Mouse (Mus musculus) forebrain, embryonic 16.5 days (tissue): ENCODE results near the gene Olfr92. TPM values are rescaled to one million over a fixed set of nuclear protein-coding genes. Genes with fewer than 3 reads are reported as not detected.
A peak's percentile ranks its signal among the peaks of the same experiment; 100 is the strongest.

Experiments used
- ATAC-seq: fragments of 200-750 bp; cut with Nextera tagmentation; 2 replicates; pipeline ENCODE4 v1.8.0; 2017; ENCODE audit warnings: mild to moderate bottlenecking, moderate library complexity
- H3K27ac ChIP-seq: fragments of 300-500 bp; sonication (generic); 2 replicates; pipeline ENCODE4 v1.5.1; 2014; ENCODE audit warnings: low read length, control low read depth
- H3K27me3 ChIP-seq: fragments of 300-500 bp; sonication (generic); replicated peaks from 2 replicates; pipeline ENCODE4 v1.6.1; 2014; ENCODE audit warnings: low read length; ENCODE audit not compliant: control insufficient read depth, insufficient read depth
- H3K36me3 ChIP-seq: fragments of 300-500 bp; sonication (generic); 2 replicates; pipeline ENCODE4 v1.6.1; 2014; ENCODE audit not compliant: control insufficient read depth, insufficient read depth
- H3K4me1 ChIP-seq: fragments of 300-500 bp; sonication (generic); replicated peaks from 2 replicates; pipeline ENCODE4 v1.6.1; 2014; ENCODE audit warnings: low read length; ENCODE audit not compliant: control insufficient read depth, insufficient read depth
- H3K4me2 ChIP-seq: fragments of 300-500 bp; sonication (generic); 2 replicates; pipeline ENCODE4 v1.6.1; 2014; ENCODE audit warnings: mild to moderate bottlenecking, low read length, control low read depth
- H3K4me3 ChIP-seq: fragments of 300-500 bp; sonication (generic); replicated peaks from 2 replicates; pipeline ENCODE4 v1.5.1; 2014; ENCODE audit warnings: mild to moderate bottlenecking, low read length, control low read depth
- H3K9ac ChIP-seq: fragments of 300-500 bp; sonication (generic); replicated peaks from 2 replicates; pipeline ENCODE4 v1.6.1; 2014; ENCODE audit warnings: low read depth, low read length, control low read depth
- H3K9me3 ChIP-seq: fragments of 300-500 bp; sonication (generic); 2 replicates; pipeline ENCODE4 v1.6.1; 2016; ENCODE audit warnings: low read length; ENCODE audit not compliant: control insufficient read depth
- WGBS: fragments of 180-500 bp; shearing (Covaris S2); extraction: QIAGEN DNeasy Blood & Tissue Kit; methylation state at CpG from one replicate; pipeline ENCODE4 v1.1.7; 2014; 5-methylcytosine and 5-hydroxymethylcytosine counted together
- polyA plus RNA-seq: library from polyadenylated mRNA; unstranded; fragments of >200 nt; fragmentation: Nextera tagmentation; extraction: Ambion mirVana; gene quantifications from 2 replicates; pipeline ENCODE4 v1.2.1, GENCODE M21; 2015

The Olfr92 gene
- polyA plus RNA-seq, 1 experiment from 2014 or later = not detected

- H3K4me2 ChIP-seq = no peak overlapping the region
- peaks cover 16% of the 10 kb centered on the region for H3K4me1 ChIP-seq
- H3K27me3 ChIP-seq = no peaks in the 10 kb centered on the region
- 95% methylated on average over 4 of the region's 4 CpGs for WGBS
- H3K9me3 ChIP-seq = no peaks in the 10 kb centered on the region
- no peak overlapping the region for H3K9ac ChIP-seq
- no peak for ATAC-seq
- no peak overlapping the region for H3K4me3 ChIP-seq
- H3K36me3 ChIP-seq = no peaks in the 10 kb centered on the region
- no peak overlapping the region for H3K27ac ChIP-seq
Measured at GRCm38 (mm10) chr17:37081659-37082058, 38.2 kb downstream of the Olfr92 start.

GRCm38 (mm10) chr17:37080119-37080518 lies 39.8 kb downstream of the Olfr92 start:
- Histone ChIP-seq H3K27me3 (no peaks in the 10 kb centered on the region), H3K4me2 (no peak overlapping the region), H3K4me1 (peaks cover 16% of the 10 kb centered on the region), H3K36me3 (peaks cover 10% of the 10 kb centered on the region), H3K9ac (no peak overlapping the region), H3K4me3 (no peak overlapping the region), H3K27ac (no peak overlapping the region), H3K9me3 (no peaks in the 10 kb centered on the region)
- no peak for ATAC-seq
- 33% methylated on average over 5 of the region's 5 CpGs for WGBS

GRCm38 (mm10) chr17:37078990-37079389 lies 40.9 kb downstream of the Olfr92 start:
- Histone ChIP-seq H3K4me3 (no peak overlapping the region), H3K27ac (peak overlapping the region; percentile 3; the same call in 1 of the 2 replicates), H3K9ac (0 out of 2 replicates have a peak overlapping the region, but pooled peaks have one; percentile 12), H3K4me1 (peaks cover 16% of the 10 kb centered on the region), H3K4me2 (no peak overlapping the region), H3K36me3 (peaks cover 15% of the 10 kb centered on the region), H3K9me3 (no peaks in the 10 kb centered on the region), H3K27me3 (no peaks in the 10 kb centered on the region)
- ATAC-seq = peak; percentile 43
- WGBS = 7% methylated on average over 2 of the region's 2 CpGs

GRCm38 (mm10) chr17:37078193-37078592 lies 41.7 kb downstream of the Olfr92 start:
- H3K27ac ChIP-seq = no peak overlapping the region
- peaks cover 18% of the 10 kb centered on the region for H3K36me3 ChIP-seq
- no peak overlapping the region for H3K4me3 ChIP-seq
- no peak for ATAC-seq
- H3K27me3 ChIP-seq = no peaks in the 10 kb centered on the region
- H3K4me1 ChIP-seq = peaks cover 16% of the 10 kb centered on the region
- no peak overlapping the region for H3K9ac ChIP-seq
- no peaks in the 10 kb centered on the region for H3K9me3 ChIP-seq
- 35% methylated on average over 1 of the region's 1 CpGs for WGBS
- H3K4me2 ChIP-seq = no peak overlapping the region

GRCm38 (mm10) chr17:37075766-37076165 lies 44.1 kb downstream of the Olfr92 start:
- Histone ChIP-seq H3K4me1 (peaks cover 22% of the 10 kb centered on the region), H3K9me3 (no peaks in the 10 kb centered on the region), H3K9ac (no peak overlapping the region), H3K27me3 (no peaks in the 10 kb centered on the region), H3K4me3 (no peak overlapping the region), H3K27ac (no peak overlapping the region), H3K4me2 (no peak overlapping the region), H3K36me3 (peaks cover 23% of the 10 kb centered on the region)
- no peak for ATAC-seq
- WGBS = 88% methylated on average over 2 of the region's 2 CpGs

GRCm38 (mm10) chr17:37075181-37075580 lies 44.7 kb downstream of the Olfr92 start:
- 85% methylated on average over 6 of the region's 6 CpGs for WGBS
- H3K4me2 ChIP-seq = no peak overlapping the region
- H3K4me3 ChIP-seq = no peak overlapping the region
- peaks cover 22% of the 10 kb centered on the region for H3K4me1 ChIP-seq
- ATAC-seq = no peak
- no peak overlapping the region for H3K27ac ChIP-seq
- H3K36me3 ChIP-seq = peaks cover 25% of the 10 kb centered on the region
- H3K9me3 ChIP-seq = no peaks in the 10 kb centered on the region
- no peak overlapping the region for H3K9ac ChIP-seq
- no peaks in the 10 kb centered on the region for H3K27me3 ChIP-seq

GRCm38 (mm10) chr17:37072730-37073276 lies 47.1 kb downstream of the Olfr92 start:
- H3K4me2 ChIP-seq = no peak overlapping the region
- WGBS = 25% methylated on average over 11 of the region's 11 CpGs
- H3K4me3 ChIP-seq = no peak overlapping the region
- no peaks in the 10 kb centered on the region for H3K9me3 ChIP-seq
- peak overlapping the region; percentile 68 for H3K27ac ChIP-seq
- H3K9ac ChIP-seq = no peak overlapping the region
- H3K36me3 ChIP-seq = peaks cover 40% of the 10 kb centered on the region
- peaks cover 7% of the 10 kb centered on the region for H3K4me1 ChIP-seq
- ATAC-seq = peak; percentile 51
- H3K27me3 ChIP-seq = no peaks in the 10 kb centered on the region

- Histone ChIP-seq H3K4me3 (no peak overlapping the region), H3K9me3 (no peaks in the 10 kb centered on the region), H3K27ac (peak overlapping the region; percentile 68), H3K4me2 (no peak overlapping the region), H3K9ac (no peak overlapping the region), H3K4me1 (peaks cover 7% of the 10 kb centered on the region), H3K36me3 (peaks cover 46% of the 10 kb centered on the region), H3K27me3 (no peaks in the 10 kb centered on the region)
- peak; percentile 52 for ATAC-seq
- WGBS = 50% methylated on average over 12 of the region's 12 CpGs
Measured at GRCm38 (mm10) chr17:37072080-37072729, 47.7 kb downstream of the Olfr92 start.

GRCm38 (mm10) chr17:37070121-37070520 lies 49.8 kb downstream of the Olfr92 start:
- no peak overlapping the region for H3K27ac ChIP-seq
- no peak for ATAC-seq
- no peak overlapping the region for H3K9ac ChIP-seq
- WGBS = 86% methylated on average over 8 of the region's 8 CpGs
- H3K4me1 ChIP-seq = peaks cover 7% of the 10 kb centered on the region
- no peaks in the 10 kb centered on the region for H3K9me3 ChIP-seq
- no peaks in the 10 kb centered on the region for H3K27me3 ChIP-seq
- H3K36me3 ChIP-seq = peaks cover 48% of the 10 kb centered on the region
- no peak overlapping the region for H3K4me2 ChIP-seq
- H3K4me3 ChIP-seq = no peak overlapping the region
